Mouse (Mus musculus) E14TG2a.4 (cell line): Measurements from ENCODE around the gene Plekhg3.

ENCODE experiments used
- CTCF ChIP-seq: conservative IDR thresholded peaks from 2 replicates; pipeline ENCODE4 v1.5.1; 2014; ENCODE audit warnings: low read length
- NANOG ChIP-seq: IDR thresholded peaks from 2 replicates; pipeline ENCODE4 v1.6.1; 2014; ENCODE audit warnings: borderline replicate concordance, low read length, mixed read lengths

GRCm38 (mm10) chr12:76614868-76615579 lies 84.3 kb downstream of the Plekhg3 start:
- TF ChIP-seq CTCF (no peak), NANOG (no peak)
